Mouse (Mus musculus) ZHBTc4 (cell line): ENCODE data around the gene Pgm1.

Source experiments
- DNase-seq: peaks from one replicate; pipeline ENCODE4 v3.0.0-alpha.2; 2011; ENCODE audit warnings: low read depth, low spot score

The Pgm1 gene

GRCm38 (mm10) chr4:99957186-99957585, 28.0 kb downstream of the Pgm1 start:
- no peak for DNase-seq

DNA sequence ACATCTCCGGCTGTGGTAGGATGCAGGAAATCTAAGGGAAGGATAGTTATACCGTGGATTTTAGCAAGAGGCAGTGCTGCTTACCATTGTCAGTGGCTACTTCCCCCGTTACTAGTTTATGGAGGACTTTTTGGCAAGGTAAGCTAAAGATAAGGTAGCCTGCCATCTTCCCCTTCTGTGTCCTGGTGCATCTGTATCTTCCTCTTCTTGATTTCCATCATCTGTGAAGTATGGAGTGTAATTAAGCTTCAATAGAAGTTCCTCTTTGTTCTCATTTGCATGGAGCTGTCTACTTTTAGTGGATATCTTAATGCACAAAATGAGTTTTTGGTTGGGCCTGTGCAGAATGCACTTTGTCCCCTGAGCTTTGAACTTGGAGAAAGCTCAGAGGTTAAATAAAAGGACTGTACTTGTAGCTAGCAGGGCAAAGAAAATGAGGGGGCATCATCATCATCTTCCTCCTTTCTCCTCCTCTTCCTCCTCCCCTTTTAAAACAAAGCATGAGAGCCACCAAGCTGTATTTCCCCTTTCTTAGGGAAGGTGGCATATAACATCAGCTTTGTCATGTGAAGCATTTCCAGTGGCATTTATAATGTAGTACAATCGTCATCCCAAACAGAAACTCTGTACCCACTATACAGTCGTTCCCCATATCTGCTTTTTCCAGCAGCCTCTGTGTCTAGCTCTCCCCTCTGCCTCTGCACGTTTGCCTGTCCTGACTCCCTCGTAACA, 29.0 kb downstream of the Pgm1 start:
- no peak for DNase-seq

DNA sequence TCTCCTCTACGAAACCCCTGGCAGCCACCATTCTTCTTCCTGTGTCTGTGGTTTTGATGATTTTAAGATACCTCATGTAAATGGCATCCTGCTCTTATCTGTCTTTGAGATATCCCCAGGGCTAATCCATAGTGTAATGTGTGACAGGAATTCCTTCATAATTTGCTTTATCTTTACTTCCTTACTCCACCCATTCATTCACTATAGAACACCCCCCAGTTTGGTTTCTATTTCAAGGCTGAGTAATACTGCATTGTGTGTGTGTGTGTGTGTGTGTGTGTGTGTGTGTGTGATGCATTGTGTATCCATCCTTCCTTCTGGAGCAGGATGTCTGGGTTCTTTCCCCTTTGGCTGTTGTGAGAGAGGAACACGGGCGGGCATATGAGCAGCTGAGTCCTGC, 30.1 kb downstream of the Pgm1 start:
- DNase-seq: no peak

DNA sequence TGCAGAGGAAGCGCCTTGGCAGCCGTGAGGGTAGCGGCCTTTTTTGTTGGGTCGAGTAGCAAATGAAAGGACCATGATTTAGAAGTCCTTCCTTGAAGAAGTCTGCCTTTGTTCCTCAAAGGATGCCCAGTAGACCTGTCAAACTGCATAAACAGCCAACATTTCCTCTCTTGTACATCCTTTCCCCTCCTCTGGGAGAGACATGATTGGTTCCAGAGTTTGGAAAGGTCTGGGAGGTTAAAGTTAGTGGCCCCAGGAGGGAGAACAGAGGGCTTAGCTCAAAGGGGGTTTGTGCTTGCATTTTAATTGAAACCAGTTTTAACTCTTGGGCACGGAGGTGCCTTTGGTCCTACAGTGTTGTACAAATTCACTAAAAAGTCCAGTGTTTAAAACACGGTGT, 37.3 kb downstream of the Pgm1 start:
- no peak for DNase-seq

DNA sequence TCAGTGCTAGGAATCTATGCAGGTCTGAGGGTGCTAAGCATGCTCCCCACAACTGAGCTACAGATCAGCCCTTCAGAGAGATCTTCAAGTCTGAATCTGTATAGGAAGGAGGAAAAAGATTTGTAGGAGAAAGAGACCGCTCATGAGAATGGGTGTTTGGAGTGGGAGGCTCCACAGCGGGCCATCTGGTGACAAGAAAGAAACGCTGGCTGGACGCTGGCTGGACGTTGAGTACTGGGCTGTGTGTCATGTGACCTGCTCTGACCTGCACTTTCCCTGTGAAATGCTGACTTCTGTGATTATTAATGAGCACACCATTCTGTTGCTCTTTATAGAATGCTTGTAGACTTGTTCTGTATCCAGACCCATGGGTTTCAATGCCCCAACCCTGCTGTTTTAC, 40.1 kb downstream of the Pgm1 start:
- no peak for DNase-seq

- no peak for DNase-seq
Measured at GRCm38 (mm10) chr4:99970097-99970496, 40.9 kb downstream of the Pgm1 start.

GRCm38 (mm10) chr4:99972886-99973285, 43.7 kb downstream of the Pgm1 start:
- DNase-seq: no peak

GRCm38 (mm10) chr4:99973931-99974330, 44.7 kb downstream of the Pgm1 start:
- DNase-seq: no peak

- DNase-seq: no peak
Measured at GRCm38 (mm10) chr4:99974375-99974774, 45.2 kb downstream of the Pgm1 start.

DNA sequence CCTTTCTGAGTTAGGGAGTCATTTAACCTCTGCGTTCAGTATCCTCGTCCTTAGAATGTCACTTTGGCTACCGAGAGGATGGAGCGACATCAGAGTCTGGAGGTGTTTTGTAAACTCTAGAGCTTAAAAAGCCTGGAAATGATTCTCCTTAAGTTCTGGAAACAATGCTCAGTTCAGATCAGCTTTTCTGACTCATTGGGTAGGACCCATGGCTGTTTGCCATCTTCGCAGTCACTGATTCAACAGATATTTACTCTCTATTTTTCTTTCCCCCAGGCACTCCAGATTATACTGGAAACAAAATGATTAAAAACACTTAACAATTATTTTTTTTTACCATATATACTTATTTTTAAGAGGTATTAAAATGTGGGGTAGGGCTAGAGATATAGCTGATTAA, 50.1 kb downstream of the Pgm1 start:
- DNase-seq: no peak

- DNase-seq: no peak
Measured at GRCm38 (mm10) chr4:99981216-99981615, 52.0 kb downstream of the Pgm1 start.

GRCm38 (mm10) chr4:99983652-99984368, 54.6 kb downstream of the Pgm1 start:
- DNase-seq: no peak

GRCm38 (mm10) chr4:99984369-99984752, 55.1 kb downstream of the Pgm1 start:
- no peak for DNase-seq

DNA sequence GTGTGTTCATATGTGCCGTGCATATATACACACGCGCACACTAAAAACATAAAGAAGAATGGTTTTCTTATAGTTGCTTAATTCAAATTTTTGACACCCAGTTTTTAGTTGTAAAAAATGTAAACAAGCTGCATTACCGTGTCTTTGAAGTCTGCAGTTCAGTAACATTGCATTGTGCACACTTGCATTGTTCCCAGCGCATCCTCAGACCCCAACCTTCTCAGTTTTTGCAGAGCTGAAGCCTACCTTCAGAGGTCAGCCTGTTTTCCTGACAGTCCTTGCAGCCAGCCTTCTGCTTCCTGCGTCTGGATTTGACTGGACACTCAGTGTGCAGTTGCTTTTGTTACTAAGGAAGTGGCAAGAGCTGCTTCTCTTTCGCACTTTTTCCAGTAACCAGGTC, 55.9 kb downstream of the Pgm1 start:
- no peak for DNase-seq

- DNase-seq: no peak
Measured at GRCm38 (mm10) chr4:99985631-99986030, 56.4 kb downstream of the Pgm1 start.

DNA sequence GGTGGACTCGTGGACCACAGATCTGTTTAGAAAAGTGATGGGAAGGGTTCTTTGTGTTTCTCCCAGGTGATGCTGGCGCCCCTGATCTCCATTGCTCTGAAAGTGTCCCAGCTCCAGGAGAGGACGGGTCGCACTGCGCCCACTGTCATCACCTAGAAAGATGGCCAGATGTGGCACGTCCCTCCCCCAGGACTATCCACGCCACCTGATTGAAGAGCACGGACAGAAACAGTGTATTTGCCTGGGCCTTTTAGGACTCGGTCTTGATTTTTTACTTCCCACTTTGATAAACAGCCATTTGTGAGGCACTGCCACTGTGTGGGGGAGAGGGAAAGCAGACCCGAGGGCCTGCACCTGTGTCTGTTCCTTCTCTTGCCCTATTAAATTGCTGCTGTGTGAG, 57.4 kb downstream of the Pgm1 start:
- DNase-seq: no peak

DNA sequence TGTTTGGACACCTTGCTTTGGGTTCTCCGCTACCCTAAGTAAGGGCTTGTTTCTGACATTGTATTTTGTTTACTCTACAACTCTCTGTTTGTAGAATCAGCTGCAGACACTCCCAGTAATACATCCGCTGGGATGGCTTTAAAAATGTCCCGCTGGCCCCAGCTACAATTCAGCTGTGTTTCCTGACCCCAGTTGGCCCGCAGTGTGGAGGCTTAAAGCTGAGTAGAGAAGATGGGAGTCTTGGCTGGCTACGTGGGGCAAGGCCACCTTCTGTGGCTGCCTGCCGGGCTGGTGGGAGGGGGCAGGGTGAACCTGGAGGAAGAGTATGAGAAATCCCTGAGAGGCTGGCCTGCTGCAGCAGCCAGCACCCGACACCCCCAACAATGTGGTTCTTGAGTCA, 59.6 kb downstream of the Pgm1 start:
- no peak for DNase-seq

DNA sequence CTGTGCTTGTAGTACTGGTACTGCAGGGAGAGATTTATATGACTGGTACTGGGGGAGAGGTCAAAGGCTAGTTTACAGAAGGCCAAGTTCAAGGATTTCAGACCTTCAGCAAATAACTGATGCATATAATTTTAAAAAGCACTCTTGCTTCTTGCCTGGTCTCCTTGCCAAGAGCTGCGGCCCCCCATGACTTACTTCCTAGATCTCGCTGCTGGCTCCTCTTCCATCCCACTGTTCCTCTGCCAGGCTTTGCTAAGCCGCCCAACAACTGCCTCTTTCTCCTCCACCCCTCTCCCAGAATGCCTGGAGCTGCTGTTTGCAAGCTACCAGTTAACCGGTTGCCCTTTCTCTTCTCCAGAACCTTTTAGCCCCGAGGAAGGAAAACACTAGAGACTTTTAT, 71.8 kb downstream of the Pgm1 start:
- DNase-seq: no peak

DNA sequence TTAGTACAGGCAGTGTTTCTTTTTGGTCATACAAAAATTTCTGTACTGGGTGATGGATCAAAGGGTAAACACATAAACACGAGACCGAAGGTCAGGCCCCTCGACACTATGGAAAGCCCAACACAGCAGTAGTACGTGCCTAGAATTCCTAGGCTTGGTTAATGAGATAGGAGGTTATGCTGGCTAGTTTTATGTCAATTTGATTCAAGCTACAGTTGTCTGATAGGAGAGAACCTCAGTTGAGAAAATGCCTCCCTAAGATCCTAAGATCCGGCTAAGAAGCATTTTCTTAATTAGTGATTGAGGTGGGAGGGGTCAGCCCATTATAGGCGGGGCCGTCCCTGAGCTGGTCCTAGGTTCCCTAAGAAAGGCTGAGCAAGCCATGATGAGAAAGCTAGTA, 72.6 kb downstream of the Pgm1 start:
- no peak for DNase-seq

DNA sequence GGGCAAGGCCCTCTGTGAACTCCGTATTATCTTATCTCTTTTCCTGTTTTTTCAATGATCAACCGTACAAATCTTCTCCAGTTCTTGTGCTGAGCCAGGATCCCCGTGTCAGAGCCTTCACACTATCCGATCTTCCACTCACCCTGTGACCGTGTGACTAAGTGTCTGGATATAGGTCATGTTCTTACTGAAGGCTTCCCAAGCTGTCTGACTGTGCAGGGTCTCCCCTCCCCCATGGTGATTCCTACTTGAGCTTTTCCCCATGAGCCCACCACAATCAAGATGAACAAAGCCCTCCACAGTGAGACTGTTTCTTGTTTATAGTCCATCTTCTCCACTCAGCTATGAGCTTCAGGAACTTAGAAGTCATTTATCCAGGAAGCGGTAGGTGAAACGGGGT, 78.5 kb downstream of the Pgm1 start:
- no peak for DNase-seq

DNA sequence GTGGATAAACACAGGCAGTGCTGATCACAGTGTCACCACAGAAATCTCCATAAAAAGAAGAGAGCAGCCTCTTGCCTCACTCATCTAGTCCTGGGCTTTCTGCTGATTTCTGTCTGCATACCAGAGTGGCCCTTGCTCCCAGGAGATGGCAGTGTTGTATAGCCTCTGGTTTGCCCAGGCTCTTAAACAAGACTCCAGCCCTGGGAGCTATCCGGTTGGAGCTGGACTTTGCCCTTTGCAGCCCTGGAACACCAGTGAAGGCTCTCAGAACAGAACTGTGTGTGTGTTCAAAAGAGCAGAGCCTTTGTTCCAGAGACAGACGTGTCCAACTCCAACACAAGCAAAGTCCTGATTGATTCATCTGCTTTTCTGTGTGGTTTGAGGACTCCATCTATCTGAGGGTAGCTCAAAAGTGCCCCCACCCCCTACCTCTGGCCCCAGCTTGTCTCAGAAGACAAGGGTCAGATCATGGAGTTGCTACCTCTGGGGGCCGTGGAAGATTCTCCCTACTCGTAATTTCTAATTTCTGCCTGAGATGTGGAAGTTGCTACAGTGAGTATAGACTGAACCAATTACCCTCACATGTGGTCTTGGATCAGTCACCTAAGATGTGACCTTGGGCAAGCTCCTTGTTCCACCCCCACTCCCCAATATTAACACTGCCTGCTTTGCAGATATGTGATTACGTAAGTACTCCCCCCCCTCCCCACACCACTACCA, 79.3 kb downstream of the Pgm1 start:
- peak; percentile 76 for DNase-seq

- DNase-seq: no peak
Measured at GRCm38 (mm10) chr4:100009211-100009678, 80.0 kb downstream of the Pgm1 start.

GRCm38 (mm10) chr4:100010916-100011315, 81.7 kb downstream of the Pgm1 start:
- DNase-seq: no peak
